Mouse (Mus musculus): ENCODE measurements around the gene Ankmy1.

Gene Ankmy1

DNA sequence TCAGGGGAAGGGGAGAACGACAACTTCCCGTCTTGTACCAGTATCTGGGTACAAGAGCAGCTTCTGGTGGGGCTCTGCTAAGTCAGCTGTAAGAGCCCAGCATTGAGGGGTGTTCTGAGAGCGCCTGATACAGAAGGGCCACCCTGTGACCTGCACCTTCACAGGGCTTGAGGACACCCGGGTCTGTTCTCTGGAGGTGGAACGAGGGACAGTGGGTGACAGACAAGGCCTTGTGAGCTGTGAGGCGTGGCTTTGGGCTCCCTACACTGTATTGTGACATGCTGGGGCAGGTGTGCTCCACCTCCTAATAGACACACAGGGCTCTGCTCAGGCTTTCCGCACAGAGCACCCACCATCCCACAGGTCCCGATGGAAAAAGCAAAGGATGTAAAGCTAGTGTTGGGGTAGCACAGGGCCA, 9.0 kb upstream of the Ankmy1 start:
- 26% methylated on average over 8 of the region's 8 CpGs for WGBS

DNA sequence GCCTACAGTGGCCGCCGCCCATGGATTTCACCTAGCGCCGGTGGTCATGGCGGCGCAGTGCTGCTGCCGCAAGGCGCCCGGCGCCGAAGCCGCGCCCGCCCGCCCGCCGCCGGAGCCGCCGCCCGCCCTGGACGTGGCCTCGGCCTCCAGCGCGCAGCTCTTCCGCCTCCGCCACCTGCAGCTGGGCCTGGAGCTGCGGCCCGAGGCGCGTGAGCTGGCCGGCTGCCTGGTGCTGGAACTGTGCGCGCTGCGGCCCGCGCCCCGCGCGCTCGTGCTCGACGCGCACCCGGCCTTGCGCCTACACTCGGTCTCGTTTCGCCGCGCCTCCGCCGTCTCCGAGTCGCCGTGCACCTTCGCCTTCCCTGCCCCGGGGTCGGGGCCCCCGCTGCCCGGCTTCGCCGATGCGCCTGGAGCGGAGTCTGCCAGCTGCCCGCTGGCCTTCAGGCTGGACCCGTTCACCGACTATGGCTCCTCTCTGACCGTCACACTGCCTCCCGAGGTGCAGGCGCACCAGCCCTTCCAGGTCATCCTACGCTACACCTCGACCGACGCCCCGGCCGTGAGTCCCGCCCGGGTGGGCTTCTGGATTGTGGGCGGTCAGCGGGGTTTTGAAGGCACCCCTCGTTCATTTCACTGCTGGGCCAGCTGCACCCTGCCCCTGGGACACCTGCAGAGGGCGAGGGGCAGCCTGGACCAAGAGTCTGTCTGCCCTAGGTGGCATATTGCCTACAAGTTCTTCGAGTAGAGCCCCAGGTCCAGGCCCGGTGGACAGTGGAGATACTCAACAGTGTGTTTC, 8.4 kb upstream of the Ankmy1 start:
- under 1% methylated on average over 70 of the region's 85 CpGs for WGBS

DNA sequence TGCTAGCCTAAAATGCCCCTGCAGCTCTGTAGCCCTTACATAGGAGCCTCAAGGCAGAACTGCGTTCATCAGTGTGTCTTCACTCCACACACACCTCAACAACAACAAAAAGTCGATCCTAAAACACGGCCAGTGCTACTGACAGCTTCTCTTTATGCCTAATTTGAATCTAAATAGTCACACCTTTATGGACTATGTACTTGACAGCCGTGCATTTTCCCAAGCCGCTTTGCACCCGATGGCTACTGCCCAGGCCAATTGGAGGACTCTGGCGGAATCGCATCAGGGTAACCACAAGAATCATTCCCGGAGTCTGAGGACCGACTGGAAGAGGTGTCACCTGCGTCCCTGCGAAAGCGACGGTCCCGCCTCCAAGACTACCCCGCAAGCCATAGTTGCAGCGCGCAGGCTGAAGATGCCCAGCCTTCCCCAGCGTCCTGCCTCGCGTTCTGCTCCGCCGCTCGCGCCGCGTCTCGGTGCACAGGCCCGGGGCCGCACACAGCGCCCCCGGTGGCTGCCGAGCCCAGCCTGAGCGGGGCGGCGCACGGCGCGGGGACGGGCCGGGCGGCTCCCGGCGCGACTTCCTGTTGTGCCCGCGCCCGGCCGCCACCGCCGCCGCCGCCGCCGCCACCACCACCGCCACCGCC, 7.7 kb upstream of the Ankmy1 start, which contains the start of gene Rnpepl1:
Gene Rnpepl1 (plus strand): TSS at position 545 of the 647 bp plus-strand sequence.
- under 1% methylated on average over 43 of the region's 57 CpGs for WGBS

DNA sequence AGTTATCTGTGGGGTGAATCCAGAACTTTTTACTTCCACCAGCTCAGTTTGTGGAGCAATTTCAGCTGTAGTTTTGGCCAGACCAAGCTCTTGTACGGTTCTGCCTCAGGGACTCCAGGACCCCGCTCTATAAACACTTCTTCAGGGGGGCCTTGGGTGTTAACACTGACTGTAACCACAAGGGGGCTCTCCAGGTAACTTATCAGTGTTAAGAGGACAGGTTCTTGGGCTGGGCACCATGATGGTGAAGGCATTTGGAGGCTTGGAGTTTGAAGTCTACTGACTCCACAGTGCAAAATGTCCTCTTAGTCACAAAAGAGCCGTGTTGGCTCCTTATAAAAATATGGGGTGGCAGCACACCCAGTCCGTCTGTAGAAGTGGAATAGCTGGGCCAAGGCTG, 6.4 kb upstream of the Ankmy1 start:
- WGBS = 62% methylated on average over 4 of the region's 4 CpGs

DNA sequence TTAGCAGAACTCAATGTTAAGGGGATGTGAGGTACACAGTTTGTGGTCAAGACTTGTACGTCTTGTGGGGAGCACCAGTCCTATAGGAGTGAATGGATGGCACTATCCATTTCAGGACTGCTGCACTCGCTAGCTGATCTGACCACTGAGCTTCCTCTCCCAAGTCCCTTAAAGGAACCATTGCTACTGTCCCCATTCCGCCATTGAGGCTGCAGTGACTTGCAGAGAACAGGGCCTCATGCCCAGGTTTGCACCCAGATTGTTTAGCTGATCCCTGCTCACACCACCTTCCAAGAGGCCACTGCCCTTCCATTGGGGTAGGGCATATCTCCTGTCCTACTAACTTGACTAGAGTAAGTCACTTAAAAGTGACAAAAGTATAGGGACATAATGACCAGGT, 6.0 kb upstream of the Ankmy1 start:
- WGBS = 99% methylated on average over 3 of the region's 3 CpGs

DNA sequence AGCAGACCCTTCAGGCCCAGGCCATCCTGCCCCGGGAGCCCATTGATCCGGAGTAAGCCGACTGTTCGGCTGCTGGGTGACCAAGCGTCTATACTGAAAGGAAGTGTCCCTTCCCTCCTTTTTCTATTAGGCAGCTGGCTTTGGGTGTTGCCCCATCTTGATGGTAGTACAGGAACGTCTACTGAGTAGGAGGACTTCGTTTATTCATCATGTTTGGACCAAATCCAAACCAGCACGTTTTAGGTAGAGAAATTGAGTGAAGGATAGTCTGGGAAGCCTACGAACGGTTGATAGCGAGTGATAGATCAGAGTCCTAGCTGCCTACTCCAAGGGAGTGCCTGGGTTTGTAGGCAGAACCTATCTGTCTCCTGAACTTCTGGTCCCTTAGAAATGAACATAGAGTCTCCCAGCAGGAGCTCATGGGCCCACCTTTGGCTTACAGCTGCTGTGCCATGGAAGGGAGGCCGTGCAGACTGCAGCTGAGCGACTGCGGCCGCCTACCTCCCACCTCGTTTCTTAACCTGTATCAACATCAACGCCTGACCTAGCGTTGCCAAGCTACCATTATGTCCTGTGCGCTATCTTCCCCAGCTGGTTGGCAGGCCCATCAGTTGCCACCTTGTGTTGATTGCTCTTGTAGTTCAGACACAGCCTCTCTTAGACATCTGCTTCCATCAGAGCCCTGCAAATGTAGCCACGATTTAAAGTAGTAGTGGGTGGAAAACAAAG, 5.1 kb upstream of the Ankmy1 start:
- WGBS = 31% methylated on average over 20 of the region's 20 CpGs

DNA sequence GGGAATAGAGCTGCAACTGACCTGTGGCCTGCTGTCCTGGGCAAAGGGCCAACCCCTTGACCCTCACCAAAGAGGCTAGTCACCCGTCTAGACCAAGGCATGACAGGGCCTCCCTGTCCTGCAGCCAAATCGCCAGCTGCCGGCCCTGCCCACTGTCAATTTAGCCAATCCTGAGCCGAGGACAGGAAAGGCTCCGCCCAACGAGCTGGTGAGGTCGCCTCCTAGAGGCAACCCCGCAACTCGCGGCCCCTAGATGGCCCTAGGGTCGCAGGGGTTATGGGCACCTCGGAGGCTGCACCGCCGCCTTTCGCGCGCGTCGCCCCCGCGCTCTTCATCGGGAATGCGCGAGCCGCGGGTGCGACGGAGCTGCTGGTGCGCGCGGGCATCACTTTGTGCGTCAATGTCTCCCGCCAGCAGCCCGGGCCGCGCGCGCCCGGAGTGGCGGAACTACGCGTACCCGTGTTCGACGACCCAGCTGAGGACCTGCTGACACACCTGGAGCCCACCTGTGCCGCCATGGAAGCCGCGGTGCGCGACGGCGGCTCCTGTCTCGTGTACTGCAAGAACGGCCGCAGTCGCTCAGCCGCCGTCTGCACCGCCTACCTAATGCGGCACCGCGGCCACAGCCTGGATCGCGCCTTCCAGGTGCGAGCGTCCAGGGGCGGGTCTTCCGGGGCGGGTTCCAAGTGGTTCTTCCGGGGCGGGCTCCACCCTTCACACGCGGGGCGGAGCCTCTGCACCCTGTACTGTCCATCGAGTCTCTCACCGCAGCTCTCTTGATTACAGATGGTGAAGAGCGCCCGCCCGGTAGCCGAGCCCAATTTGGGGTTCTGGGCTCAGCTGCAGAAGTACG, 4.3 kb upstream of the Ankmy1 start, which contains the start of gene Dusp28:
Gene Dusp28 (plus strand): TSS at position 203 of the 853 bp plus-strand sequence.
- under 1% methylated on average over 81 of the region's 81 CpGs for WGBS

DNA sequence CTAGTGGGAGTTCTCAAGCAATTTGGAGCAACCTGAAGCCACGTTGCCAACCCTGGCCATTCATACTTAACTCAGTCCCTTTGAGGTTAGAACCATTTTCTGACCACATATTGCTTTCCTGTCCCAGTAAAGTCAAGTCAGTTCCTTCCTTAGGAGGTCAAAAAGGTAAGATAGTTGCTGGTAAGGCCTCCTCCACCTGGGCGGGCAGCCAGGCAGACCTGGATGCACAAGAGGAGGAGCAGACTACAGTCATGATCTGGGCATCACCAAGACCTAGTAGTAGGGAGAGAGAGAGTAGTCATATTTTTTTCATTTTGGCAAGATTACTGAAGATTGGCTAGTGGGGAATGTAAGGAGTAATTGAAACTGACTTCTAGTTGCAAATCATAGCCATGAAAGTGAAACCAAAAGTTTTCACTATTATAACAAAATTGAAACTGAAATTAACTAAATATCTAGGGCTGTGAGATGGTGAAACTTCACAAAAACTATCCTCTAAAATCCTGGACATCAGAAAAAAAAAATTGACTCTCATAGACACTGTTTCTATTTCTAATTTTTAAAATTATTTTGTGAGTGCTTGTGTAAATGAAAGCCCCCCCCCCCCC, 3.1 kb upstream of the Ankmy1 start:
- WGBS = 96% methylated on average over 2 of the region's 2 CpGs

DNA sequence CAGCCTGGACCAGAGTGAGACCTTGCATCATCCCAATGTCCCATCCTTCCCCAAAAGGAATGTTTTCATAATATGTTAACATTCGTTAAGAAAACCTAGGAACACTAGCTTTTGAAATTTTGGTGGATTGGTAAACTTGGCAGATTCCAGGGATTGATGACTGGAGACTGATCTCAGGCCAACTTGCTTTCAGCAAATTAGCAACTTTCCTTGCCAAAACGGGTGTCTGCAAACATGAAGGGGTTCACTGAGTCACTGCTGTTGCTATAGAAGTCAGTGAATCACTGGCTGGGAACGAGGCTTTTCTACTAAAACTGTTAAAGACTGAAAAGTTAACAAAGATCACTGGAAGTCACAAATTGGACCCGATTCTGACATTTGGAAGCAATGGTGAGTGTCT, 921 bp upstream of the Ankmy1 start:
- WGBS = 31% methylated on average over 4 of the region's 4 CpGs

DNA sequence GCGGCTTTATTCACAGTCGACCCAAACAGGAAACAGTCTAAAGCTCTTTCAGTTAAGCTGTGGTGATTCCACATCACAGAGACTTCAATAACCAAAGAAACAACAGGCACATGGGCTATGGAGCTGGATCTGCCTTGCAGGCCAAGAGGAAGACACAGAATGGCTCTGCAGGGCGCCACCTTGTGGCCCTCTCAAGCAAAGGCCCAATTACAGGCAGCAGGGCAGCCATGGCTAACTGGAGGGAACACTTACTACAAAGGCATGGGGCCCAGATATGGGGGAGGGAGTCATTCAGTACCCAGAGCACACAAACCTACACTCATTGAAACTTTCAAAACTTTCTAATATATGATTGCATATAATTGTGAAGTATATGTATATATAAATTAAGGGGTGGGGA, 7.6 kb downstream of the Ankmy1 start:
- 17% methylated on average over 3 of the region's 3 CpGs for WGBS

DNA sequence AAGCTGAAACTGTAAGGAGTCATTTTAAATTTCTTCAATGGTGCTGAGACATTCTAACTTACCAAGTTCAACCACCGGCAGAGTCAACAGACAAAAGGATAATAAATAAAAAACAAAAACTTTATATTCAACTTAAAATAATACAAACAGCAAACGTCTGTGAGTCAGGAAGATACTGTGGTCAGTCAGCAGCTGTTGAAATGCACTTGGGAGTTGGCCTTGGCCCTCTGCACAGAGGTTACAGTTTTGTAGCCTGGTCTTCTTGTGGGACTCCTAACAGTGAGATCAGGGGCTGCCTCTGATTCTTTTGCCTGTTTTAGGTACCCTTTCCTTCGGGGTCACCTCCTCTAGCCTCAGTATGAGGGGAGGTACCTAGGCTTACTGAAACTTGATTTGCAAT, 8.8 kb downstream of the Ankmy1 start:
- WGBS = 75% methylated on average over 3 of the region's 3 CpGs

DNA sequence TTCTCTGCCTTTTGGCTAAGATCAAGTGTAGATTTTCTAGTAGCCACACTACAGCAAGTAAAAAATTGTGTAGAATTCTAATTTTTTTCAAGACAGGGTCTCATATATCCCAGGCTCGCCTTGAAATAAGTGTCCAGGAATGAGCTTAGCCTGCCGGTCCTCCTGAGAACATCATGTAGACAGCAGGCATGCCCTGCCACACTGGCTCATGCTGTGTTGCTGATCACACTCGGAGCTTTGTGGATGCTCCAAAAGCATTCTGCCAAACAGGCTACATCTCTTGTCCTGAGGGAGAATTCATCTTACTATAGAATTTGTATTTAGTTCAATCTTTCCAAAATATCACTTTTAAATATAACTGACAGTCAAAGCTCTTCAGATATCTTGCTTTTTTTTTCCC, 9.9 kb downstream of the Ankmy1 start:
- 54% methylated on average over 3 of the region's 3 CpGs for WGBS

DNA sequence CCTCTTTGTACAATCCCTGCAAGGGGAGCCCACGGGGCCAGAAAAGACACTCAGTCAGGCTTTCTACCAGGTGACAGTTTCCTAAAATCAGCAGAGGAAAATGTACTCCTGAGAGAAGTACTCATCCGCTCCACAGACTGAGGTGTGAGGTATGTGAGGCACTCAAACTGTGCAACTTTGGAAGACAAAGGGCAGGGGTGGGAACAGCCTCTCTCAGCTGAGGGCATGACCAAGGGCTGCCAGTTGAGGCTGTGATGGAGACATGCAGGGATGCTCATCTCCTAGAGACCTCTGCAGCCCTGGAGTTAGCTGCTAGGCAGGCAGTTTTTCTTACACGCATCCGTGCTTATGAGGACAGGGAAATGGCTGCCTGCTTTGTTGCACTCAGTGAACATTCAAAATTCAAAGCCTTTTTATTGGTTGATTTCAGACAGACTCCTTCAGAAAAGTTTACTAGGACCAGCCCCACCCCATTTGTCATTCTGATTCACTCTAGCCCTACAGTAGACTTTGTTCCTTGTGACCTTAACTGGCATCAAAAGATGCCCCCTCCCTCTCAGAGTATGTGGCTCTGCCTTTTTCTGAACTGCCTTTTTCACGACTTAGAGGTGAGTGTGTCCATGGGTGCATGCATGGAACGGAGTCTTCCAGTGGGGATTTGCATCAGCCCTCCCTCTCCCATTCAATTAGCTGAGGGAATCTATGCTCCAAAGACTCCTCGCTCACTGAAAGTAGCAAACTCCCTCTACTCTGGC, 13.6 kb downstream of the Ankmy1 start:
- WGBS = 84% methylated on average over 7 of the region's 7 CpGs

DNA sequence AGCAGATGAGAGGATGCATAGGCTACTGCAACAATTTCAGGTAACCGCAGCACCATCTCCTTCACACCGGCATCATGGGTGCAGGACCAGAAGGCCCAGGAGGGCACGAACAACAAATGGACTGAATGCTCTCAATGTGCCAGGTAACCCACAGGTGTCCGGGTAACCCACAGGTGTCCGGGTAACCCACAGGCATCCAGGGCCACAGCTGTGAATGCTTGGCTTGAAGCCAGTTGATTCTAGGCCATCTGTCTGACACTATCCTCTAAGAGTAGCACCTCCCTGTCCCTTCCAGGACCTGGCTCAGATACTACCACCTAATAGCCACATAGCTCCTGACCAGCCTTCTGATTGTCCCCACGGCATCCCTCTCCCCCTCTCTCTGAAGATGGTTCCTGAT, 20.7 kb downstream of the Ankmy1 start:
- WGBS = 90% methylated on average over 6 of the region's 6 CpGs

DNA sequence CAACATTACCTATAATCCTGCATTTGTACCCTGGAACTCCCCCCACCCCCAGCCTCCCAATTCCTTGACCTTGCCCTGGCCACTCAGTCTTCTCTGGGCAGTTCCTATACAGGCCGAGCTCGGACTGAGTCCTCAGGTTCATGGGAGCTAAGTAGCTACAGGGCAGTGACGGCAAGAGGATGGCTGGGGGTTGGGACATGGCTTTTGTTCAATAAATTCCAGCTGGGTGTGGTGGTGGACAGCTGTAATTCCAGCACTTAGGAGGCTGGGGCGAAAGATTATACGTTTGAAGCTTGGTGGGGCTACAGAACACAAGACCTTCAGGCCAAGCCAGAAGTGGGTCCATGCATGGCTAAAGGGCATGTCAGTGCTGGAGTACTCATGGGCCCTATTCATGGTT, 22.6 kb downstream of the Ankmy1 start:
- 90% methylated on average over 5 of the region's 5 CpGs for WGBS

DNA sequence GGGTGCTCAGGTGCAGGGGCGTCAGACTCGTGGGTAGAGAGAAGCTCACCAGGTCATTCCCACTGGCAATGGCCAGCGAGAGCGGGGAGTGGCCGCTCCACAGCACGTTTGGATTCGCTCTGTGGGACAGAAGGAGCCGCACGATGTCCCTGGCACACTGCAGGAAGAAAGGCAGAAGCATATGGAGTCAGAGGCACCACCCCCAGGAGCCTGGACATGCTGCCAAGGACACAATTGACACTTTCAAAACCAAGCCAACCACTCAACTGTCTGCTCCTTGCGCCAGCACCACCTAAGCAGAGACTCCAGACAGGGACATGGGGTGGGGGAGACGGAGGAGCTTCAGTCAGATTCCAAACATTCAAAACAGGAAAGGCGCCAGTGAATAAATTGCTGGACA, 23.4 kb downstream of the Ankmy1 start:
- WGBS = 56% methylated on average over 12 of the region's 12 CpGs

DNA sequence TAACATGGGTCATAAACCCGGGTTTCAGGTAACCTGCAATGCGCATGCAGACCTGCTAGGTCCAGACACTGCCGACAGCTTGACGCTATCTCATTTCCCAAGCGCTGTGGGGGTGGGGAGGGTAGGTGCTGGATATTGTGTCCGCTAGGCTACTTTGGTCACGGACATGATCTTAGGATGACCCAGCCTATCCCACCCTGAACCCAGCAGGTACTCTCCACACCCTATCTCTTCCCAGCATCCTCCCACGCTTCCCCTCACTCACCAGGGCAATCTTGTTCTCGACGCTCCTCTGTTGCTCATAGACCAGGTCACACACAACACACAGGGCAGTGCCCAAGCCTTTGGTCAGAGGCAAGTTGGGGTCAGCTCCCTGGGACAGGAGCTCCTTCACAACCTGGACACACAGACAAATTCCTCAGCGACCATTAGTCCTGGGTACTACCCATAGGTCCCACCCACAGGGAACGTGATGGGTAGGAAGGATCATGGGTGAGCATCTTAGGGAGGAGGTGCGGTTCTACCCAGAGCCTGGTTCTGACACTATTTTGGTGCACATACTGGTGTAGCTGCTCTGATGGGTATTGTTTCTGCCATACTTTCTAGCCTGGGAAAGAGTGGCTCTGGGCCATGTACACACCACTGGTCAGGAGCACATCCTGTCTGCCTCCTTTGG, 24.5 kb downstream of the Ankmy1 start:
- WGBS = 84% methylated on average over 13 of the region's 13 CpGs

DNA sequence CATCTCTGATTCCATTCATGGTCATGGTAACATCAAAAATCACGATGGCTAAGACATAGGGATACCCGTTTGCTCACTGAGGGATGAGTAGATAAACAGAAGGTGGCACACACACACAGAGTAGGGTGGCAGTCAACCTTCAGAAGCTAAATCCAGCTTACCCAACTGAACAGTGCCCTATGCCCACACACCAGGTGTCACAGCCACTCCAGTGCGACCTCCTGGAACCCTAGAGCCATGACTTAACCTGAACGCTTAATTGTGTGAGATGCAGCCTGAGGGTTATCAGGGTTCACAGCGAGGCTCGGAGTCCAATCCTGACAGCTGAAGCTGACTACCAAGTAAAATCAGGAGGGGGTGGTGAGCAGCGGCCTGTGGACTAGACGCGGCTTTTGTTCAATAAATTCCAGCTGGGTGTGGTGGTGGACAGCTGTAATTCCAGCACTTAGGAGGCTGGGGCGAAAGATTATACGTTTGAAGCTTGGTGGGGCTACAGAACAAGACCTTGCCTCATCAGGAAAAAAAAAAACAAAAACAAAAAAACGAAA, 25.2 kb downstream of the Ankmy1 start:
- 76% methylated on average over 12 of the region's 12 CpGs for WGBS

DNA sequence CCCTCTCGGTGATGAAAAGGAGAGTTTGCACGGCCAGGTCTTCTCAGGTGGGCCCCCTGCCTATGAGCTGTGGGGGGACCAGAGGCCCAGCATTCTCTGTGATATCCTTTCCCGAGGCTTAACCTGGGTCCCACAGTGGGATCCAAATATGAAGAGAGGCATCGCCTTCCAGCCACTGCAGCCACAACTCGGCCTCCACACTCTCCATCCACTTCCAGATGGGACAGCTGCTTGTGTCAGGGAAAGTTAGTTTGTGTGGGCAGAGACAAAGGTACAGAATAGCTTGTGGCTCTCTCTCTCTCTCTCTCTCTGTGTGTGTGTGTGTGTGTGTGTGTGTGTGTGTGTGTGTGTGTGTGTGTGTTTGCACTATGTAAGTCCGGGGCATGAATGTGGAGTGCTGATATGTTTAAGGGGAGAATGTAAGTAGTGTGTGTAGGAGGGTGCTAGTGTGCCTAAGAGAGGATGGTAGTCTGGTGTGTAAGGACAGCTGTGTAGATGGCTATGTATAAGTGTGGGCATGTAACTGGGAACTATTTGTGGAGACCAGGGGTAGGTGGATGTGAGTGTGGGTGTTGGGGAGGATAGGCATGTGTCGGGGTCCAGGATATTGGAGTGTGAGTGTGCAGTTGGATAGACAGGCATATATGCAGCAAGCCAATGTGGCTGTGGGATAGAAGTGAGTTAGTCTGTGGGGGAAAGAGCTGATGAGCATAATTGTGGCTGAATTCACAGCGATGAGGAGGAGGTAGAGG, 27.2 kb downstream of the Ankmy1 start:
- WGBS = 63% methylated on average over 8 of the region's 8 CpGs

All from cerebral cortex, adult 2 months (tissue).